Mouse (Mus musculus): Measurements from ENCODE around the gene Tmem108.

The Tmem108 gene

GRCm38 (mm10) chr9:103761647-103762084, at the start of gene Tmem108:
Gene Tmem108, minus strand, starts transcription at chr9:103761837.
- peak; percentile 84 to 86 for DNase-seq (ENCODE audit: low spot score in 2 of 2)

GRCm38 (mm10) chr9:103789029-103789428, 27.4 kb upstream of the Tmem108 start:
- DNase-seq (ENCODE audit: low spot score in 2 of 2), result no peak

GRCm38 (mm10) chr9:103784156-103784555, 22.5 kb upstream of the Tmem108 start:
- DNase-seq (ENCODE audit: low spot score in 2 of 2), result no peak

GRCm38 (mm10) chr9:103783276-103783675, 21.6 kb upstream of the Tmem108 start:
- DNase-seq (ENCODE audit: low spot score in 2 of 2), result no peak

GRCm38 (mm10) chr9:103782306-103782705, 20.7 kb upstream of the Tmem108 start:
- no peak for DNase-seq (ENCODE audit: low spot score in 2 of 2)

GRCm38 (mm10) chr9:103781407-103781806, 19.8 kb upstream of the Tmem108 start:
- DNase-seq (ENCODE audit: low spot score in 2 of 2), result no peak

GRCm38 (mm10) chr9:103780598-103780997, 19.0 kb upstream of the Tmem108 start:
- DNase-seq (ENCODE audit: low spot score in 2 of 2), result no peak

GRCm38 (mm10) chr9:103778185-103778584, 16.5 kb upstream of the Tmem108 start:
- DNase-seq (ENCODE audit: low spot score in 2 of 2), result no peak

- DNase-seq (ENCODE audit: low spot score in 2 of 2), result peak in 1 of 2 experiments; percentile 12
Observed at GRCm38 (mm10) chr9:103761151-103761571, 476 bp downstream of the Tmem108 start.

- no peak for DNase-seq (ENCODE audit: low spot score in 2 of 2)
Observed at GRCm38 (mm10) chr9:103760356-103760755, 1.3 kb downstream of the Tmem108 start.

GRCm38 (mm10) chr9:103759829-103760228, 1.8 kb downstream of the Tmem108 start:
- no peak for DNase-seq (ENCODE audit: low spot score in 2 of 2)

- peak; percentile 60 to 64 for DNase-seq (ENCODE audit: low spot score in 2 of 2)
Observed at GRCm38 (mm10) chr9:103758930-103759695, 2.5 kb downstream of the Tmem108 start.

- DNase-seq (ENCODE audit: low spot score in 2 of 2), result no peak
Observed at GRCm38 (mm10) chr9:103758246-103758645, 3.4 kb downstream of the Tmem108 start.

GRCm38 (mm10) chr9:103752618-103753017, 9.0 kb downstream of the Tmem108 start:
- no peak for DNase-seq (ENCODE audit: low spot score in 2 of 2)

- no peak for DNase-seq (ENCODE audit: low spot score in 2 of 2)
Observed at GRCm38 (mm10) chr9:103751568-103751967, 10.1 kb downstream of the Tmem108 start.

- no peak for DNase-seq (ENCODE audit: low spot score in 2 of 2)
Observed at GRCm38 (mm10) chr9:103750491-103750890, 11.1 kb downstream of the Tmem108 start.

- no peak for DNase-seq (ENCODE audit: low spot score in 2 of 2)
Observed at GRCm38 (mm10) chr9:103746598-103746997, 15.0 kb downstream of the Tmem108 start.

GRCm38 (mm10) chr9:103740145-103740544, 21.5 kb downstream of the Tmem108 start:
- peak; percentile 24 to 25 for DNase-seq (ENCODE audit: low spot score in 2 of 2)

- DNase-seq (ENCODE audit: low spot score in 2 of 2), result no peak
Observed at GRCm38 (mm10) chr9:103739062-103739461, 22.6 kb downstream of the Tmem108 start.

- DNase-seq (ENCODE audit: low spot score in 2 of 2), result no peak
Observed at GRCm38 (mm10) chr9:103729716-103730115, 31.9 kb downstream of the Tmem108 start.

GRCm38 (mm10) chr9:103726751-103727462, 34.7 kb downstream of the Tmem108 start:
- DNase-seq (ENCODE audit: low spot score in 2 of 2), result no peak

GRCm38 (mm10) chr9:103725497-103725896, 36.1 kb downstream of the Tmem108 start:
- no peak for DNase-seq (ENCODE audit: low spot score in 2 of 2)

GRCm38 (mm10) chr9:103721486-103721885, 40.2 kb downstream of the Tmem108 start:
- no peak for DNase-seq (ENCODE audit: low spot score in 2 of 2)

Measured in spleen, postnatal 36 days (tissue).